Mouse (Mus musculus) frontal cortex, postnatal 10 days (tissue): Measurements from ENCODE around the gene Psme2.
A peak's percentile ranks its signal among the peaks of the same experiment; 100 is the strongest.

Experiments used
- DNase-seq, 2 experiments: peaks; one replicate each; pipeline ENCODE4 v3.0.0; 2022; ENCODE audit warnings: low spot score in 2 of 2, mixed read lengths in 1 of 2

Gene Psme2

DNA sequence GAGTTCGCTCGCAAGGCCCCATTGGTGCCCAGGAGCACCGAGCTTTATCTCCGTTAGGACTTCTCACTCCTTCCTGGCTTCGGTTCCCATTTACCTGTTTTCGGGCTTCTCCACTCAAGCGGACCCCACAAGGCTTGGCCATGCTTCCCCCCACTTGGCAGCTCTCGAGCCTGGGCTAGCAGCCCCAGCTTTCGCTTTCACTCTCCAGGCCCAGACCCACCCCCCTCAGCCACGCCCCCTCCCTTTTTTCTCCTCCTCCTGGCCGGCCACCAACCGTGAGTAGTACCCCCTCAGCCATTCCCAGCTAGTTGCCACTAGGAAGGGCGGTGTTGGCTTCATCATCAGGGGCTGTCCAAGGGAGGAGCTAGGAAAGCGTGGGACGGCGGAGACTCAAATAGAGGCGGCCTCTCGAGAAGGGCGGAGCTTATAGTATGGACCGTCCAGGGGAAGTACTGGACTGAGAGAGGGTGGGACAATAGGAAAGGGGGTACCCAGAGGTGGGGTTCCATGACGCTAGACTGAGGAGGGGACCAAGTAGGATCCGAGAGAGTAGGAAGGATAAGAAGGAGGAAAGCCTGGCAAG lies at the start of gene Psme2:
Gene Psme2 (minus strand): TSS at position 366 of the 583 bp plus-strand sequence.
- DNase-seq = peak; percentile 88 to 92

DNA sequence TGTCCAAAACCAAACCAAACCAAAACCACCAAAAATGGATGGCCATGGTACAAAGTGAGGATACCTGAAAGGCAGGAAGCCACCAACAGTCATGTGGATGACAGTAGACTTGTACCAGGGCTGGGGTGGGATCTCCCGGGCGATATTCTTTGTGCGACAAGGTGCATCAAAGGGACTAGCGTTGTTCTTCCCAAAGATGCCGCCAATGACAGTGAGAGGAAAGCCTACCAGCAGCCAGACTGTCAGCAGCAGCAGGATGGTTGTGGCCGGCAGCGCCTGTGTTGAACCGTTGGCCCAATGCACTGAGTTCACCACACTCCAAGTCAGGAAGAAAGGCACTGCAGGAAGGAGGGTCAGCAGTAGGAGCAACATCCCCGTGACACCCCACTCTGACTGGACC lies 46.9 kb upstream of the Psme2 start, which contains the start of gene Gm49378:
Gene Gm49378 (minus strand): TSS at position 101 of the 400 bp plus-strand sequence.
- no peak for DNase-seq

DNA sequence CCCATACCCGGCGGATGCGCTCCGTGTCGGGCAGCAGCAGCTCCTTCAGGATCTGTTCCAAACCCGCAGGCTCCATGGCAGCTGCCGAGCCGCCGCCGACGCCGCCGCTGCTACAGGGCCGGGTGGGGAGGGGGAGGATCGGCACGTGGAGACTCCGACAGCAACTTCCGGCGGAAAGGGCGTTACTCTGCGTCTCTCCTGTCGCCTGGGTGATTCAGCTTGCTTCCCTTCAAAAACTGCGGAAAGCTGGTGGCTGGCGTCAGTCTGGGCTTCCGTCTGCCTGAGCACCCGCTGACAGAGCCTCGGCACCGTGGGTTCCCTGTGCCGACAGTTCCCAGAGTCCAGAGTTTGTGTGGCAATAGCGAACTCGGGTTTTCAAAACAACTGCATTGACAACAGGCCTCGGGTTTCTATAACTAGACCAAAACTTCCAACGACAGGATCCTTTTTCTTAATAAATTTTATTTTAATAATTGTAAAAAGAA lies 44.7 kb upstream of the Psme2 start, which contains the start of gene Ipo4:
Gene Ipo4 (minus strand): TSS at position 435 of the 485 bp plus-strand sequence.
- DNase-seq = peak; percentile 79 to 86

DNA sequence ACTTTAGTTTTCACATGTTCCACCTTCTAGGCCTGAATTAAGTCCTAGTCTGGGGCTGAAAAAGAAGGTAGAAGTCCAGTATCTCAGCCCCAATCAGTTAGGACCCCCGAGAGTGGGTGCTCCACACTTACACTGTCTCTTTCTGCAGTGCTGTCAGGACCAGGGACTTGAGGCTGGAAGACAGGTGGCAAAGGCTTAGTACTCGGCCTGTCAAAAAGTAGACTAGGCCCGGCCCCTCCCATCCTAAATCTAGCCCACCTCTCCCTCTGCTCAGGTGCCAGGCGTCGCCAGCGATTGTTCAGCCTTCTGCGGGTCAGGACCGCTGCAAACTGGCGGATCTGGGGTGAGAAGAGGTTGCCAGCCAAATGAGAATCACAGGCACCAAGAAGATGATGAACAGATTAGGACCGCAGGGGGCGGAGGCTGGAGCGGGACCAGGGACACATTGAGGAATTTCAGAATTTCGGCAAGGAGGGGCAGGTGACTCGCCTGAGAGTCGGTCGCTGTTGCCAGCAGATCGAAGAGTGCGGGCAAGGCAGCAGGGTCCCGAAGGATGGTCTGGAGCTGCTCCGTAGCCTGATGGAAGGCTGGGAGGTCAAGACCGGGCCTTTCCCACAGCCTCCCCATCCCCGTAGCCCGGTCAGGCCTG lies 44.1 kb upstream of the Psme2 start:
- DNase-seq = no peak

DNA sequence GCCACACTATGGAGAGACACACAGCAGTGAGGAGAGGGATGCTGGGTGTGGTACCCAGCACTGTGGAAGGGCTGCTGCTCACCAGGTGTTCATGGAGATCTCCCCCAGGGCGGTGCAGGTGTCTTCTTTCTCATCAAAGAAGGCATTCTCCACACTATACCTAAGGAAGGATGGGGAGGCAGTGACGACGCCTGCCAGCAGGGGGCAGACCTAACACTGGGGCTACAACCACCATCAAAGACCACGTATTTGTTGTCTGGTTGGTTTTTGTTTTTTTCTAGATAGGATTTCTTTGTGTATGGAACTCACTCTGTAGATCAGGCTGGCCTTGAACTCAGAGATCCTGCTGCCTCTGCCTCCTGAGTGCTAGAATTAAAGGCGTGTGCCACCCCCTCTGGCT lies 38.4 kb upstream of the Psme2 start:
- DNase-seq = no peak

DNA sequence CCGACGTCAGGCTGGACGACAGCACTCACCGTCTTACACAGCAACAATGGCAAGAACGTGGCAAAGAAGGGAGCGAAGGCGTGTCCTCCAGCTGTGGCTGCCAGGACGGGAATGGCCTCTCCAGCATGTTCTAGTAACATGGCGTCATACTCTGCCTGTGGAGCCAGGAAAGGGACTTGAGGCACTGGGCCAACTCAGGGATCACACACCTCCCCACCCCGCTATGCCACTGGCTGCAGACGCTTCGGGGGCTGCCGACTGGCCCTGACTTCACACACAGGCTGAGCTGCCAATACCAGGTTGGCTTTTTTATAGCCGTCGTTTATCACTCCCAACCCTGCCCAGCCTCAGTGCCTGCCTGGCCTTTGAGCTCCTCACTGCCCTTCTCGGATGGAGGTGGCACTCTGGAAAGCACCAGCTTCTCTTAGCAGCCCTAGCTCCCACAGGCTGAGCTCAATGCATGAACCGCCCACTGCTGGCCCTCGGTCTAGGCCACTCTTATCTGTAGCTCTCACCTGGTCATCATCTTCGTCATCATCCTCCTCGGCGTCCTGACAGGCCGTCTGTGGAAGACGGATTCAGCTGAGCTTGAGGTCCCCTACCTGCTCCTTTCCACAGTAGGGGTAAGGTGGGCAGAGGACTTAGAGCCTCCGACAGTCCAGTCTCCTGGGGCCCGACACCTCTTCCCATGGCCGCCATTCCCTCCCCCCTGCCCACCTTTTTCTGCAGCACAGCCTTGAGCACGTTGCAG lies 37.3 kb upstream of the Psme2 start:
- DNase-seq = no peak

DNA sequence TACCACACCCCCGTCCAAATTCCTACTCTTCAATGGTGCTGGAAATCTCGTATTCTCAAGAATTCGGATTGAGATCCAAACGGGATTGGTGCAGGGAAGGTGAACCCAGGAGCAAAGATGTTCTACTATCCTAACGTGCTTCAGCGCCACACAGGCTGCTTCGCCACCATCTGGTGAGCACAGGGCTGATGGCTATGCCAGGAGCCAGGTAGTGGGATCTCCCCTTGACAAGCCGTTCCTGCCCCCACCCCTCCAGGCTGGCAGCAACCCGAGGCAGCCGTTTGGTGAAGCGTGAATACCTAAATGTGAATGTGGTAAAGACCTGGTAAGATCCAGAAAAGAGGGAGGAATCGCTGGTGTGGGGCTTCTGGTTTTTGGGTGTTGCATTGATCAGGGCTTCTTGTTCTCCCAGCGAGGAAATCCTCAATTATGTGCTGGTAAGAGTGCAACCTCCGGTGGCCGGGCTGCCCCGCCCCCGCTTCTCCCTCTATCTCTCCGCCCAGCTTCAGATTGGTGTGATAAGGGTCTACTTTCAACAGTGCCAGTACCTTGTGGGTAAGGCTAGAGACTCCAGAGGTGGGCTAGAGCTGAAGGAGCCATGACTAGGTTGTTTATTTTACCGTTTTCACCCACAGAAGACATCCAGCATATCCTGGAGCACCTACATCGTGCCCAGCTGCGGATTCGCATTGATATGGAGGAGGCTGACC lies 27.7 kb upstream of the Psme2 start:
- DNase-seq = no peak

DNA sequence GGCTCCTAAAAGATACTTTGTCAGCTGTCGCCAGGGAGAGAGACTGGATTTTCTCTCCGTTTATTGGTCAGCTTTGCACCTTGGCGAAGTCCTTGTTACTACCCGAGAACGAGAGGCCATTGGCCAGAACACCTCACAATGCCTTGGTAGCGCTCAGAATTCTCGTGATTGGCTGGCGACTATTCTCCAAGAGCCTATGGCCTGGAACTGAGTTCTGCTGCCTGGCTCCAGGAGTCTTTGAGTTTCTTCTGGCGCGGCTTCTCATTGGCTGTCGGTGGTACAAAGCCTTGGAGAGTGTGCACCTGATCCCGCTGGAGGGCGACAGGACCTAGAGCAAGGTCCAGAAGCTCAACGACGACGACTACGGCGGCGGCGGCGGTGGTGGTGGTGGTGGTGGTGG lies 26.9 kb upstream of the Psme2 start, which contains the start of gene Rec8:
Gene Rec8 (plus strand): TSS at position 216 of the 400 bp plus-strand sequence.
- no peak for DNase-seq

DNA sequence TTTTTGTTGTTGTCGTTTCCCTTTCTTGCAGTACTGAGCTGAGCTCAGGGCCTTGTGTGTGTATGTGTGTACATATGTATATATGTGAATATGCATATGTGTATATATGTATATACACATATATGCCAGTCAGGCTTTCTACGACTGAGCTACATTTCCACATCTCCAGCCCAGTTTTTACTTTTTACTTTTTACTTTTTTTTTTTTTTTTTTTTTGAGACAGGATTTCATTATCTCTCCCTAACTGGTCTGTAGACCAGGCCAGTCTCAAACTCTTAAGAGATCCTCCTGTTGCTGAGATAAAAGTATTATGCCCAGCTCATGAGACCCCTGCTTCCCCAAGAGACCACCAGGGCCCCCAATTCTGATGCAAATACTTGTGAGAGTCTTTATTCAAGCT lies 25.9 kb upstream of the Psme2 start:
- no peak for DNase-seq

DNA sequence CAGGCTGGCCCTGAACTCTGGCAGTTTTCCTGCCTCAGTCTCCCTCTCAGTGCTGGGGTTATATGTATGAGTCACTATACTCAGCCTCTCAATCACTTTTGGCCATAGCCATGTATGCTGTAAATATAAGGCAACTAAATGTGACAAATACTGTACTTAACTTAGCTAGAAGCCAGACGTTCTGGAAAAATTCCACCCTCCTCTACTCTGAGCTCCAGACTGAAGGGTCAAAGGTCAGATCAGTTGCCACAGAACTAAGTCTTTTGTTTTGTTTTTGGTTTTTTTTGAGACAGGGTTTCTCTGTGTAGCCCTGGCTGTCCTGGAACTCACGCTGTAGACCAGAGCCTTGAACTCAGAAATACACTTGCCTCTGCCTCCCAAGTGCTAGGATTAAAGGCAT lies 25.0 kb upstream of the Psme2 start:
- DNase-seq = no peak

DNA sequence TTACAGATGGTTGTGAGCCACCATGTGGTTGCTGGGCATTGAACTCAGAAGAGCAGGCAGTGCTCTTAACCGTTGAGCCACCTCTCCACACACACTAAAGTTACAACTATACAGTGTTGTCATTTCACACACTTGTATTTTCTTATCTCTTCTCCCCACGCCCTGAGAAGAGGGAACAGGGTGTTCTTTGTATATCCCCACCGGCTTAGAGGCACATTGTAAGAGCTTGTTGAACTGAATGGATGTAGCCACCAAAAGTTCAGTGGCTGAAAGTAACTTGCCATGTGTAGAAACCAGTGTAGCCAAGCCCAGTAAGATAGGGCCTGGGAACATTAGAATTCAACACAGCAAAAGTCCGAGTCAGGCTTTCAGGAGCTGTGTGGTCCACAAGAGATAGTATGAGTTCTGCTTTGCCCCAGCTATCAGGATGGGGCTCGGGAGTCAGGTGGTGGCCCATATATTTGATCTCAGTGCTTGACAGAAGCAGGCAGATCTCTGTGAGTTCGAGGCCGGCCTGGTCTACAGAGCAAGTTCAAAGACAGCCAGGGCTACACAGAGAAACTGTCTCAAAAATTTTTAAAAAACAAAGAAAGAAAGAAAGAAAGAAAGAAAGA lies 23.8 kb upstream of the Psme2 start:
- no peak for DNase-seq

DNA sequence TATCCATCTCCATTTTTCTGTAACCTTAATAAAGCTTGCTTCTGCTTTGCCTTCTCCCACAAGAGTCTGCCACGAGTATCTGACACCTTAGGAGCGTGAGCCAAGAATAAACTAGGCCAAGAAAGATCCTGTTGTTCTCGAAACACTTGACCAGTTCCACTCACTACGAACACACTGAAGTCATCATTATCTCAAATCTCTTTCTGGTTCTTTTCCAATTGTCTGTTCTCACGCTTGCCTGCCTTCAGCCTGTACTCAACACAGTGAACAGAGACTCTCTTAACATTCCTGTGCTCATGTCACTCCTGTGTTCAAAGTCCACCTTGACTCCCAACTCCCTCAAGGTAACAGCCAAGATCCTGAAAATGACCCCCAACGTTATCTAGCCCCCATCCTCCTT lies 22.4 kb upstream of the Psme2 start:
- DNase-seq = no peak

DNA sequence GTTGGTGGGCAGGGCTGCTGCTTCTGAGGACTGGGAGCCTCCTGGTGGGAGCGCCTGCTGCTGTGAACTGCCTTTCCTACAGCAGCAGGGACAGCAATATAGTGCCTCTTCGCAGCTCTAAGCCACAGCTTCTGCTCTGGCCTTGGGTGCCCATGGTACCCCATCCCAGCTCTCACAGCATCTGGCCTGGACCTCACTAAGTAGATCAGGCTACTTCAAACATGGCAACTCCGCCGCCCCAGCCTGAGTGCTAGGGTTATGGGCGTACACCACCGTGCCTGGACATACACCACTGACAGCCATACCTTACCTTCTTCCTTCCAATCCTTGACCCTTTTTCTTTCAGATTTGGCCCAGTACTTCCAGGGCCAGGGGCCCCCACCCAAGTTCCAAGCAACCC lies 17.4 kb upstream of the Psme2 start:
- no peak for DNase-seq

DNA sequence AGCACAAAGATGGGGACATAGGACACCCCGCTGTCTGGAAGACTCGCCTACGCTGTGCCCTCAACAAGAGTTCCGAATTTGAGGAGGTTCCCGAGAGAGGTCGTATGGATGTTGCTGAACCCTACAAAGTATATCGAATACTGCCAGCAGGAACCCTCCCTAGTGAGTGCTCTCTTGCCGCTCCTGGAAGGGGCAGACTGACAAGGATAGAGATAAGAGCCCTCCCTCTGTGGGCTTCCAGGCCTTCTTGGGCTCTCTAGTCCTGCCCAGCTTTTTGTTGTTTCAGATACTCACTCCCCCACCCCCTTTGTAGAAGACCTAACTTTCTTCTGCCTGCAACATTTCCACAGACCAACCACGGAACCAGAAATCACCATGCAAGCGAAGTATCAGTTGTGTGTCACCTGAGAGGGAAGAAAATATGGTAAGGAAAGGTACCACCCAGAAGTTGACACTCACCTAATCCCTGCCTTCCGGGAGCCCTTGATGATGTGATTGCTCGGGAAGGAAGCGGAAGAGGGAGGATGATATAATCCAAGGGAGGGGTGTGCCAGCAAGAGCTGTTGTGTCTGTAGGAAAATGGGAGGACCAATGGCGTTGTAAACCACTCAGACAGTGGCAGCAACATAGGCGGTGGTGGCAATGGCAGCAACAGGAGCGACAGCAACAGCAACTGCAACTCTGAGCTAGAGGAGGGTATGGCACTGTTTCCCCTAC lies 15.0 kb upstream of the Psme2 start:
- DNase-seq = no peak

DNA sequence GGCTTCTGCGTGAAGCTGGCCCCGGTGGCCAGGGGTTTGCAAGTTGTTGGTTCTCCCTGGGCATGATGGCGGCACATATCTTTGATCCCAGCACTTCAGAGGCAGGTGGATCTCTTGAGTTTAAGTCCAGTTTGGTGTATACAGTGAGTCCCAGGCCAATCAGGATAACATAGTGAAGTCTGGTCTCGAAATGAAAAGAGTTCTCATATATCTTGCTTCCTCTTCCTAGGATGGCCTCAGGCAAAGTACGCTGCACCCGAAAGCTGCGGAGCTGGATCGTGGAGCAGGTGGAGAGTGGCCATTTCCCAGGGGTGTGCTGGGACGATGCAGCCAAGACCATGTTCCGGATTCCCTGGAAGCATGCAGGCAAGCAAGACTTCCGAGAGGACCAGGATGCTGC lies 13.9 kb upstream of the Psme2 start:
- no peak for DNase-seq

DNA sequence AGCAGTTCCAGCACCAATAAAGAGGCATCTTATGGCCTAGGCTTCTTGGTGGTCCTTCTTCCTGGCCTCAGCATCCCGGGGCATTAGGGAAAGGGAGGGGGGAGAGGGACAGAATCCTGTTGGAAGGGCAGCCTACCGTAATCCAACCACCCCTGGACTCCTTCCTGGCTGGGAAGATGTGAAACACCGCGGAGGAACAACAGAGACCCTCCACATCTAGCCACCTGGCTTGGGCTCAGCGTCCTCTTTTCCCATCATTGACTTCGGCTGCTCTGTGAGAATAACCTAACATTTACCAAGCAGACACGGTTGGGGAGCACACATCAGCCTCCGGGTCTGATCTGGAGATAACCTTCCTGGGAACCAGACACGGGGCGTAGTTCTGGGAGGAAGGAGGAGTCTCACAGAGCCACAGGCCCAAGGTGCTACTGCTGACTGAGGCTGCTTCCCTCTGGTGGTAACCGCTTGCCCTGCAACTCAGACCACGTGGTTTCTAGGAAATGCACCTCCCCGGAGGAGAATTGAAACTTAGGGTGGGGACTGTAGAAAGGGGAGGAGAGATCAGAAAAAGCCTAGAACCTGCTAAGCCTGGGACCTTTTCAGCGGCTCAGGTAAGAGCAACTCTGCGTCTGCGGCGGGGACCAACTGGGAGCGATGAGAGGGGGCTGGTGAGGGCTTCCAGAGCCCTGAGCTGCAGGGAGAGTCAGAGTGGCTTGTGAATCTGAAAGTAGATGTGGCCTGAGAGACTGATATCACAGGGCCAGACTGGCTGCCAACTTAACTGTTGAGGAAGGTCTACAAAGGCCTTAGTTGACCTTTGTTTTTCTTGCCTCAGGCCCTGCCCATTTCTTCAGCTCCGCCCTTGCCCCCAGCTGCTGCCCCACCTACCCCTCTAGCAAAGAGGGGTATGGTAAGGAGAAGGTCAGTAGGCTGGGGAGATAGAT lies 13.0 kb upstream of the Psme2 start:
- DNase-seq = peak; percentile 77 to 85

DNA sequence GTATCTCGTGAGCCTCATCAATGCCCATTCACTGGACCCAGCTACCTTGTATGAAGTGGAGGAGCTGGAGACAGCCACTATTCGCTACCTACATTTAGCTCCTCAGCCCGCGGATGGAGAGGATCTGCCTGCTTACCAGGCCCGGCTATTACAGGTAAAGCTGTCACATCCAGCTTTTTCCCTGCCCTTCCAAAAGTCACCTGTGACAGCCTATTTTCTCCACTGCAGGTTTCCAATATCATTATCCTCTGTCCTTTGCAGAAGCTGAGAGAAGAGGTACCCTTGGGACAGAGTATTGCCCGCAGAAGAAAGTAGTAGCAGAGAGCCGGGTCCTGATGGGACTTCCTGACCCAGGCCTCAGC lies 12.3 kb upstream of the Psme2 start, which contains the start of gene Irf9:
Gene Irf9 (plus strand): TSS at position 301 of the 362 bp plus-strand sequence.
- no peak for DNase-seq

DNA sequence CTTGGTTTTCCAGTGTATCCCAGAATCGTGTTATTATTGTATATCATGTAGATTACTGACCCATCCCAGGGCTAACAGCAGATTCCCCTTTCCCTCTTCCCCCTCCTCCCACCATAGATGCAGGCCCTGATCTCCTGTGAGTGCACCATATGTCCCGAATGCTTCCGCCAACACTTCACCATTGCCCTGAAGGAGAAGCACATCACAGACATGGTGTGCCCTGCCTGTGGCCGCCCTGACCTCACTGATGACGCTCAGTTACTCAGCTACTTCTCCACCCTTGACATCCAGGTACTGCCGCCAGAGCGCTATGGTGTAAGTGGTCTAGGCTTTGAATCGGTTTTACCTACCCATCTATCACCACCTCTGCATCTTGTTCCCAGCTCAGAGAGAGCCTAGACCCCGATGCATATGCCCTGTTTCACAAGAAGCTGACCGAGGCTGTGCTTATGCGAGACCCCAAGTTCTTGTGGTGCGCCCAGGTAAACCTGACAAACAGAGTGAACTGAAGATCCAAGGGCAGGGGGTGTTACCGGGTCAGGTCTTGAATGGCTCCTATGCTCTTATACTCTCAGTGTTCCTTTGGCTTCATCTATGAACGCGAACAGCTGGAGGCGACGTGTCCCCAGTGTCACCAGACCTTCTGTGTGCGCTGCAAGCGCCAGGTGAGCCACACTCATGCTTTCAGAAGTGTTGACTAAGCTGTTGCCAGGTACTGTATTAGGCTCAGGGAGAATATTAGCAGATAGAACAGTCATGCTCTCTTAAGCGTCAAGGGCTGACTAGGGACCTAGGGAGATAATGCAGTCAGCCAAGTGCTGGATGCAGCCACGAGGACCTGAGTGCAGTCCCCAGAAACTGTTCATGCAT lies 7.8 kb upstream of the Psme2 start:
- no peak for DNase-seq
